Mouse (Mus musculus) lung, embryonic 16.5 days (tissue): ENCODE results near the gene Auts2. TPM values are rescaled to one million over a fixed set of nuclear protein-coding genes. Genes with fewer than 3 reads are reported as not detected.

ENCODE experiments used
- ATAC-seq: fragments of 200-750 bp; cut with Nextera tagmentation; 2 replicates; pipeline ENCODE4 v1.8.0; 2017; ENCODE audit warnings: low read depth, mild to moderate bottlenecking, moderate library complexity
- H3K27ac ChIP-seq: fragments of 300-500 bp; sonication (generic); 2 replicates; pipeline ENCODE4 v1.5.1; 2014; ENCODE audit warnings: mild to moderate bottlenecking, control low read depth, low read length
- H3K27me3 ChIP-seq: fragments of 300-500 bp; sonication (generic); 2 replicates; pipeline ENCODE4 v1.6.1; 2014; ENCODE audit warnings: low read depth, low read length, mixed read lengths; ENCODE audit not compliant: control insufficient read depth, insufficient read depth
- H3K36me3 ChIP-seq: fragments of 300-500 bp; sonication (generic); 2 replicates; pipeline ENCODE4 v1.6.1; 2014; ENCODE audit warnings: low read length; ENCODE audit not compliant: control insufficient read depth, insufficient read depth
- H3K4me1 ChIP-seq: fragments of 300-500 bp; sonication (generic); replicated peaks from 2 replicates; pipeline ENCODE4 v1.6.1; 2014; ENCODE audit warnings: low read length, mixed read lengths; ENCODE audit not compliant: control insufficient read depth, insufficient read depth
- H3K4me2 ChIP-seq: fragments of 300-500 bp; sonication (generic); 2 replicates; pipeline ENCODE4 v1.6.1; 2014; ENCODE audit warnings: low read depth, low read length, control low read depth
- H3K4me3 ChIP-seq: fragments of 300-500 bp; sonication (generic); 2 replicates; pipeline ENCODE4 v1.5.1; 2014; ENCODE audit warnings: mild to moderate bottlenecking, low read length, control low read depth
- H3K9ac ChIP-seq: fragments of 300-500 bp; sonication (generic); 2 replicates; pipeline ENCODE4 v1.6.1; 2014; ENCODE audit warnings: low read length, control low read depth
- H3K9me3 ChIP-seq: fragments of 300-500 bp; sonication (generic); 2 replicates; pipeline ENCODE4 v1.6.1; 2016; ENCODE audit warnings: low read length; ENCODE audit not compliant: control insufficient read depth
- WGBS: fragments of 180-500 bp; shearing (Covaris S2); extraction: QIAGEN DNeasy Blood & Tissue Kit; methylation state at CpG from one replicate; pipeline ENCODE4 v1.1.7; 2014; 5-methylcytosine and 5-hydroxymethylcytosine counted together
- polyA plus RNA-seq: library from polyadenylated mRNA; unstranded; fragments of >200 nt; fragmentation: Nextera tagmentation; extraction: Ambion mirVana; gene quantifications from 2 replicates; pipeline ENCODE4 v1.2.1, GENCODE M21; 2015

The Auts2 gene
- polyA plus RNA-seq, 1 experiment from 2014 or later: 12.3 TPM

GRCm38 (mm10) chr5:132361276-132361675, 181.9 kb downstream of the Auts2 start:
- Histone ChIP-seq H3K4me1 (peaks cover 8% of the 10 kb centered on the region), H3K27me3 (no peaks in the 10 kb centered on the region), H3K27ac (no peak overlapping the region), H3K9ac (no peak overlapping the region), H3K36me3 (no peaks in the 10 kb centered on the region), H3K4me3 (no peak overlapping the region), H3K4me2 (no peak overlapping the region), H3K9me3 (no peaks in the 10 kb centered on the region)
- 79% methylated on average over 1 of the region's 1 CpGs for WGBS
- no peak for ATAC-seq

GRCm38 (mm10) chr5:132357726-132358125, 185.4 kb downstream of the Auts2 start:
- H3K4me1 ChIP-seq: peaks cover 9% of the 10 kb centered on the region
- H3K9me3 ChIP-seq: no peaks in the 10 kb centered on the region
- peak; percentile 60 for ATAC-seq
- no peak overlapping the region for H3K4me2 ChIP-seq
- H3K36me3 ChIP-seq: no peaks in the 10 kb centered on the region
- no peak overlapping the region for H3K4me3 ChIP-seq
- no peak overlapping the region for H3K27ac ChIP-seq
- WGBS: 45% methylated on average over 5 of the region's 5 CpGs
- no peaks in the 10 kb centered on the region for H3K27me3 ChIP-seq
- no peak overlapping the region for H3K9ac ChIP-seq

GRCm38 (mm10) chr5:132355935-132356334, 187.2 kb downstream of the Auts2 start:
- Histone ChIP-seq H3K36me3 (no peaks in the 10 kb centered on the region), H3K27ac (no peak overlapping the region), H3K9ac (no peak overlapping the region), H3K27me3 (no peaks in the 10 kb centered on the region), H3K4me1 (peaks cover 21% of the 10 kb centered on the region), H3K4me3 (no peak overlapping the region), H3K4me2 (no peak overlapping the region), H3K9me3 (no peaks in the 10 kb centered on the region)
- 72% methylated on average over 7 of the region's 7 CpGs for WGBS
- ATAC-seq: no peak

- H3K9ac ChIP-seq: no peak overlapping the region
- H3K4me3 ChIP-seq: no peak overlapping the region
- no peak for ATAC-seq
- no peaks in the 10 kb centered on the region for H3K9me3 ChIP-seq
- peaks cover 18% of the 10 kb centered on the region; the same call in 1 of the 2 replicates for H3K4me1 ChIP-seq
- H3K27me3 ChIP-seq: no peaks in the 10 kb centered on the region
- no peaks in the 10 kb centered on the region for H3K36me3 ChIP-seq
- H3K27ac ChIP-seq: no peak overlapping the region
- 22% methylated on average over 1 of the region's 1 CpGs for WGBS
- no peak overlapping the region for H3K4me2 ChIP-seq
Measured at GRCm38 (mm10) chr5:132352437-132352836, 190.7 kb downstream of the Auts2 start.

GRCm38 (mm10) chr5:132351139-132351538, 192.0 kb downstream of the Auts2 start:
- Histone ChIP-seq H3K27ac (no peak overlapping the region), H3K9me3 (no peaks in the 10 kb centered on the region), H3K36me3 (no peaks in the 10 kb centered on the region), H3K4me3 (no peak overlapping the region), H3K4me2 (no peak overlapping the region), H3K9ac (no peak overlapping the region), H3K4me1 (peaks cover 18% of the 10 kb centered on the region; the same call in 1 of the 2 replicates), H3K27me3 (no peaks in the 10 kb centered on the region)
- no peak for ATAC-seq

- Histone ChIP-seq H3K36me3 (no peaks in the 10 kb centered on the region), H3K4me2 (no peak overlapping the region), H3K4me3 (no peak overlapping the region), H3K9ac (no peak overlapping the region), H3K9me3 (no peaks in the 10 kb centered on the region), H3K27me3 (no peaks in the 10 kb centered on the region), H3K4me1 (peaks cover 31% of the 10 kb centered on the region), H3K27ac (no peak overlapping the region)
- WGBS: 71% methylated on average over 3 of the region's 3 CpGs
- ATAC-seq: no peak
Measured at GRCm38 (mm10) chr5:132341315-132341714, 201.8 kb downstream of the Auts2 start.

GRCm38 (mm10) chr5:132337677-132338076, 205.5 kb downstream of the Auts2 start:
- Histone ChIP-seq H3K4me1 (peaks cover 30% of the 10 kb centered on the region), H3K9me3 (no peaks in the 10 kb centered on the region), H3K4me3 (no peak overlapping the region), H3K27me3 (no peaks in the 10 kb centered on the region), H3K4me2 (no peak overlapping the region), H3K27ac (no peak overlapping the region), H3K9ac (no peak overlapping the region), H3K36me3 (no peaks in the 10 kb centered on the region)
- peak; percentile 49; the same call in 1 of the 2 replicates for ATAC-seq
- WGBS: 47% methylated on average over 3 of the region's 3 CpGs

- H3K27ac ChIP-seq: no peak overlapping the region
Measured at GRCm38 (mm10) chr5:132335719-132336118, 207.4 kb downstream of the Auts2 start.

GRCm38 (mm10) chr5:132334796-132335195, 208.3 kb downstream of the Auts2 start:
- Histone ChIP-seq H3K4me1 (peaks cover 38% of the 10 kb centered on the region), H3K27ac (0 out of 2 replicates have a peak overlapping the region, but pooled peaks have one; percentile 37), H3K4me2 (no peak overlapping the region), H3K9ac (no peak overlapping the region), H3K36me3 (no peaks in the 10 kb centered on the region), H3K9me3 (no peaks in the 10 kb centered on the region), H3K27me3 (no peaks in the 10 kb centered on the region), H3K4me3 (no peak overlapping the region)
- WGBS: 53% methylated on average over 3 of the region's 3 CpGs
- ATAC-seq: peak; percentile 55; the same call in 1 of the 2 replicates

More at GRCm38 (mm10) chr5:132335719-132336118, 207.4 kb downstream of the Auts2 start:
- WGBS: 60% methylated on average over 4 of the region's 4 CpGs
- Histone ChIP-seq H3K36me3 (no peaks in the 10 kb centered on the region), H3K27me3 (no peaks in the 10 kb centered on the region), H3K4me2 (no peak overlapping the region), H3K9ac (no peak overlapping the region), H3K4me1 (peaks cover 30% of the 10 kb centered on the region), H3K9me3 (no peaks in the 10 kb centered on the region), H3K4me3 (no peak overlapping the region)
- ATAC-seq: peak; percentile 59

GRCm38 (mm10) chr5:132333744-132334143, 209.4 kb downstream of the Auts2 start:
- no peak overlapping the region for H3K9ac ChIP-seq
- peaks cover 43% of the 10 kb centered on the region for H3K4me1 ChIP-seq
- no peak overlapping the region for H3K27ac ChIP-seq
- ATAC-seq: no peak
- no peak overlapping the region for H3K4me3 ChIP-seq
- H3K9me3 ChIP-seq: no peaks in the 10 kb centered on the region
- H3K36me3 ChIP-seq: no peaks in the 10 kb centered on the region
- 67% methylated on average over 2 of the region's 2 CpGs for WGBS
- H3K27me3 ChIP-seq: no peaks in the 10 kb centered on the region
- no peak overlapping the region for H3K4me2 ChIP-seq
